Comparison of ENCODE assay signal across 13 mouse cellular contexts in the genomic region with DNA sequence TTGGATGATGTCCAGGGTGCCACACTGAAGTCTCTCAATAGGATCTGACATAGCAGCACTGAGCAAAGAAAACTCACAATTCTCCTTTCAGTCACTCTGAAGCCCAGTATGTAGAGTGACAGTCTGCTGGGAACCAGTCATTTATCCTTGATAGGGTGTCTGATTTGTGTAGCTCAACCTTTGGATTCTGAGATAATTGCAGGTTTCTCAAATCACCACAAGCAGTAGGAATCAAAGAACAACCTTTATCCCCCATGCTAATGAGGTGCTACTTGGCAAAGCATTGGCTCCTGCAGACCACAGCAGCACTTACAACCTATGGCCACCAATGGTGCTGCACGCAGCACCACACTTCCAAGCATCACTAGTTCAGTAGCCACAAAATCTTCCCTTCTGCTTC.
DNase-seq lines count a peak whose midpoint lies in the region; ATAC-seq and TF ChIP-seq lines count a peak whose summit lies in the region.
"Had no signal": no experiment of that assay in that cellular context is flagged by ENCODE, and none has a peak within 500 bp of the region (broad histone marks: within the 10 kb centered on the region; RNA-seq: fewer than 3 reads in every experiment).

No protein-coding gene starts in this region.

- no peaks in the 10 kb centered on the region for H3K9me3 ChIP-seq in midbrain, embryonic 11.5 days (ENCODE audit: control insufficient read depth, low read length)
- no peaks in the 10 kb centered on the region for H3K9me3 ChIP-seq in midbrain, embryonic 10.5 days (replicated peaks)
- H3K9me3 ChIP-seq in forebrain, embryonic 13.5 days (replicated peaks) = no peaks in the 10 kb centered on the region
- H3K9me3 ChIP-seq in intestine, postnatal 0 days (ENCODE audit: control insufficient read depth) = no peaks in the 10 kb centered on the region
- H3K9me3 ChIP-seq: embryonic facial prominence, embryonic 15.5 days; hindbrain, embryonic 10.5 days had no signal

- H3K27me3 ChIP-seq in midbrain, embryonic 11.5 days (ENCODE audit: control insufficient read depth, insufficient read depth, low read length) = no peaks in the 10 kb centered on the region
- H3K27me3 ChIP-seq in midbrain, embryonic 10.5 days (ENCODE audit: low read depth, poor library complexity, severe bottlenecking) = no peaks in the 10 kb centered on the region
- H3K27me3 ChIP-seq in forebrain, embryonic 13.5 days = no peaks in the 10 kb centered on the region
- H3K27me3 ChIP-seq in intestine, postnatal 0 days (replicated peaks; ENCODE audit: control insufficient read depth, insufficient read depth, low read length) = no peaks in the 10 kb centered on the region
- no peaks in the 10 kb centered on the region for H3K27me3 ChIP-seq in small intestine, adult 2 months (ENCODE audit: control insufficient read depth, insufficient read depth, low read length)
- H3K27me3 ChIP-seq: embryonic facial prominence, embryonic 15.5 days; Patski had no signal

- H3K27ac ChIP-seq in midbrain, embryonic 11.5 days (ENCODE audit: low read depth, low read length) = no peak overlapping the region
- H3K27ac ChIP-seq in midbrain, embryonic 10.5 days (replicated peaks) = no peak overlapping the region
- no peak overlapping the region for H3K27ac ChIP-seq in forebrain, embryonic 13.5 days
- no peak overlapping the region for H3K27ac ChIP-seq in intestine, postnatal 0 days (ENCODE audit: low read depth, low read length)
- no peak overlapping the region for H3K27ac ChIP-seq in small intestine, adult 2 months (ENCODE audit: insufficient read depth, low read depth, low read length)
- H3K27ac ChIP-seq: embryonic facial prominence, embryonic 15.5 days; hindbrain, embryonic 10.5 days had no signal

- H3K9ac ChIP-seq in midbrain, embryonic 11.5 days (ENCODE audit: low read length) = no peak overlapping the region
- no peak overlapping the region for H3K9ac ChIP-seq in forebrain, embryonic 13.5 days
- no peak overlapping the region for H3K9ac ChIP-seq in intestine, postnatal 0 days (ENCODE audit: low read depth, low read length)
- H3K9ac ChIP-seq: embryonic facial prominence, embryonic 15.5 days had no signal

- 48% methylated on average over 1 of the region's 1 CpGs for WGBS in midbrain, embryonic 11.5 days
- 31% methylated on average over 1 of the region's 1 CpGs for WGBS in midbrain, embryonic 10.5 days
- 20% methylated on average over 1 of the region's 1 CpGs for WGBS in forebrain, embryonic 13.5 days
- WGBS in intestine, postnatal 0 days = 53% methylated on average over 1 of the region's 1 CpGs
- 30% methylated on average over 1 of the region's 1 CpGs for WGBS in small intestine, adult 2 months

- no peak overlapping the region for H3K4me3 ChIP-seq in midbrain, embryonic 11.5 days (ENCODE audit: low read depth, low read length)
- H3K4me3 ChIP-seq in midbrain, embryonic 10.5 days = no peak overlapping the region
- no peak overlapping the region for H3K4me3 ChIP-seq in forebrain, embryonic 13.5 days
- no peak overlapping the region for H3K4me3 ChIP-seq in intestine, postnatal 0 days (ENCODE audit: low read depth, low read length)
- H3K4me3 ChIP-seq in small intestine, adult 2 months (ENCODE audit: low read depth, low read length) = no peak overlapping the region
- H3K4me3 ChIP-seq: embryonic facial prominence, embryonic 15.5 days; hindbrain, embryonic 10.5 days had no signal

- H3K4me1 ChIP-seq in midbrain, embryonic 11.5 days (ENCODE audit: control insufficient read depth, insufficient read depth, low read length) = no peaks in the 10 kb centered on the region
- H3K4me1 ChIP-seq in midbrain, embryonic 10.5 days = no peaks in the 10 kb centered on the region
- peaks cover 16% of the 10 kb centered on the region for H3K4me1 ChIP-seq in forebrain, embryonic 13.5 days
- peaks cover 5% of the 10 kb centered on the region; the same call in 1 of the 2 replicates for H3K4me1 ChIP-seq in intestine, postnatal 0 days (replicated peaks; ENCODE audit: control insufficient read depth, insufficient read depth, low read length)
- no peaks in the 10 kb centered on the region; the same call in 1 of the 2 replicates for H3K4me1 ChIP-seq in small intestine, adult 2 months (ENCODE audit: control insufficient read depth, insufficient read depth, insufficient read length, low read length)
- H3K4me1 ChIP-seq: embryonic facial prominence, embryonic 15.5 days; hindbrain, embryonic 10.5 days had no signal

- peak; percentile 63 for TF ChIP-seq CTCF in intestine, postnatal 0 days (IDR thresholded peaks at IDR 0.05; ENCODE audit: low read depth)
- TF ChIP-seq CTCF in small intestine, adult 2 months (IDR thresholded peaks at IDR 0.05; ENCODE audit: extremely low read depth, insufficient read length, insufficient replicate concordance, low read depth, low read length) = peak; percentile 44; the same call in 1 of the 2 replicates

- intact Hi-C loops in heart, postnatal 10 days (cut with DNase I) = no loop called here

- ATAC-seq in midbrain, embryonic 11.5 days (ENCODE audit: low FRiP score) = 0 out of 2 replicates have a peak, but pooled peaks have one; percentile 48
- peak; percentile 93 for ATAC-seq in forebrain, embryonic 13.5 days
- ATAC-seq in intestine, postnatal 0 days = peak; percentile 89
- ATAC-seq: Patski had no signal

- no peaks in the 10 kb centered on the region for H3K36me3 ChIP-seq in midbrain, embryonic 11.5 days (ENCODE audit: control insufficient read depth, insufficient read depth, low read length)
- H3K36me3 ChIP-seq in midbrain, embryonic 10.5 days = no peaks in the 10 kb centered on the region
- no peaks in the 10 kb centered on the region for H3K36me3 ChIP-seq in forebrain, embryonic 13.5 days (ENCODE audit: poor library complexity, severe bottlenecking)
- H3K36me3 ChIP-seq in intestine, postnatal 0 days (ENCODE audit: control insufficient read depth, insufficient read depth) = no peaks in the 10 kb centered on the region
- no peaks in the 10 kb centered on the region for H3K36me3 ChIP-seq in small intestine, adult 2 months (ENCODE audit: control insufficient read depth, insufficient read depth, low read length)
- H3K36me3 ChIP-seq: embryonic facial prominence, embryonic 15.5 days; hindbrain, embryonic 10.5 days had no signal

- H3K4me2 ChIP-seq in midbrain, embryonic 11.5 days = no peak overlapping the region
- H3K4me2 ChIP-seq in forebrain, embryonic 13.5 days = no peak overlapping the region
- no peak overlapping the region for H3K4me2 ChIP-seq in intestine, postnatal 0 days (replicated peaks; ENCODE audit: low read depth)
- H3K4me2 ChIP-seq: embryonic facial prominence, embryonic 15.5 days had no signal

- no peak for TF ChIP-seq POLR2A in small intestine, adult 2 months (IDR thresholded peaks at IDR 0.05; ENCODE audit: low read depth, low read length)

- no peak for DNase-seq in midbrain, embryonic 11.5 days (ENCODE audit: low spot score, missing footprints)
- DNase-seq in midbrain, embryonic 10.5 days (ENCODE audit: low spot score) = no peak
- no peak for DNase-seq in cerebellum, postnatal 14 days
- DNase-seq in heart, postnatal 10 days = no peak
- DNase-seq: kidney, adult 18-20 months; kidney, postnatal 14 days; lung, postnatal 36 days had no signal
